Mouse (Mus musculus) spleen, postnatal 10 days (tissue): ENCODE results near the gene Pakap.
A peak's percentile ranks its signal among the peaks of the same experiment; 100 is the strongest.

Source experiments
- DNase-seq, 2 experiments: peaks; one replicate each; pipeline ENCODE4 v3.0.0; 2021 to 2022; ENCODE audit warnings: low spot score in 2 of 2

Pakap gene

DNA sequence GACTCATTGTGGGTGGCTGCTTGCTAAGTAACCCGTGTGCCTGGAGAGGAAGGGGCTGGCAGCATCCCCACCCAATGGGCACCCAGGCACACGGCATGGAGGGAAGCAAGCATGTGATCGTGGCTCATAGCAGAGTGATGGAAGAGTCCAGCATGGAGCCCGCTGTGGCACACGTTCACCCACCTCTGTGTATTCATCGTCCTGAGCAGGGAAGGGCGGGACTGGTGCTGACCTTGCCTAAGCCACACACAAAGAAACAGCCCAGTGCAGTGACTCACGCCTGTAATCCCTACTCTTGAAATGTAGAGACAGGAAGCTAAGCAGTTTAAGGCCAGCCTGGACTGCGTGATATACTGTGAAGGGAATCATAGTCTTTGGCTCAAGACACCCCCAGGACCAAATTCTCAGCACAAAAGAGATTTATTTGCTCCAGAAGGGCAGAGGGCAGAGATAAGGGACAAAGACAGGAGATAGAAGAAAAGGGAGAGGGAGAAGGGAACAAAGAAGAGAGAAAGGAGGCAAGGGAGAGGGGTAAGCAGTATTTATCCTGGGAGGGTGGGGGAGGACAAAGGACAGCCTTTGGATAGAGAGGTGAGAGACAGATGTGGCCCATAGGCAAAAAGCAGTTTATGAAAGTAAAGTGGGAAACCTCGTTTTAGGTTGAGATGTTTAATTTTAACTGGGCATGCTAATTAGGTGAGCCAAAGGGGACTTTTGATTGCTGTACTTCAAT is 230.5 kb downstream of the Pakap start:
- DNase-seq, result peak in 1 of 2 experiments; percentile 18

DNA sequence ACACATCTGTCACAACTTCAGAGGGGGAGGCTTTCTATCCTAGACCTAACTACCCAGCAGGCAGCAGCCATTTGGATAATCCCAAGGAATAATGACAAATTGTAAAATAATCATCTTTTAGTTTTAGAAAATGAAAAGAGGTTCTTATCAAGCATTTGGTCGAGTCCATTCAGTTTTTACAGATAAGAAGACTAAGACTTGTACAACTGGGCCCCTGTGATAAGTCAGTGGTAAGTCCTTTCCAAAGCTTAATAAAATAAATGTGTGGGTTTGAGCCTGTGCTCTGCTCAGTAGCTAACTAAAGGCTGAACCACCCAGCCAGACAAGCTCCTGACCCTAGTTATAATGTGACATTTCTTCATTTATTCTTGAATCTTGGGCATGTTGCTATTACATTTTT is 231.3 kb downstream of the Pakap start:
- DNase-seq, result no peak

DNA sequence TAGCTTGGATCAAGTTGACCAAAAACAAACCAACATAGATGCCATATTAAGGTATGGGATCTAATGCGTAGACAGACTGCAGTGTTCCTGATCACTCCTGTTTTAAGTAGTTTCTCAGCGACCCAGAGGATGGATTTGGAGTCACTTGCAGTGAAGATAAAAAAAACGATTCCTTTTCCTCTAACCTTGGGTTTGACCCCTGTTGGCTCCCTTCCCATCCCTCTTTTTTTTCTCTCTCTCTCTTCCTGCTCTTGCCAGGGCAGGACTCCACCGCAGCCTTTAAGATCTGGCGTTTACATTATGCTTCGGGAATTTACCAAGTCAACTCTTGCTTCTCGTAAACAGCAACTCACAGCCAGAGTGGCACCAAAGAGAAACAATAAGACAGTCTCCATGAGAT is 233.3 kb downstream of the Pakap start:
- DNase-seq, result no peak

DNA sequence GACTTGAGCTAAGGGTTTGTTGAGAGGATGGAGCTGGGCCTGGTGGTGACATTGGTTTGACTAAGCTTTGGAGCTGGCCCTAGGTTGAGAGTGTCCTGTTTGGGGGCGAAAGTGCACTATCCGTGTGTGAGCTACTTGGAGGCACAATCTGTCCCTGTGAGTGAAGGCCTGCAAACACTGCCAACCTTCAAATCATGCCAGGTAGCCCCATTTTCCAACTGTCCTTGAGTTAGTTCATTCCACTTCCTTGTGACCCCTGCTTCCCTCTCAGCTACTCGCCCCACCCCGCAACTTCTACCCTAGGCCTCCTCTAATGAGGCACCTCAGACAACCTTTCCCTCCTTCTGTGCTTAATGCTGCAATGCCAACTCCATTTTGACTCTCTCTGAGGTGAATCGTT is 234.0 kb downstream of the Pakap start:
- no peak for DNase-seq

DNA sequence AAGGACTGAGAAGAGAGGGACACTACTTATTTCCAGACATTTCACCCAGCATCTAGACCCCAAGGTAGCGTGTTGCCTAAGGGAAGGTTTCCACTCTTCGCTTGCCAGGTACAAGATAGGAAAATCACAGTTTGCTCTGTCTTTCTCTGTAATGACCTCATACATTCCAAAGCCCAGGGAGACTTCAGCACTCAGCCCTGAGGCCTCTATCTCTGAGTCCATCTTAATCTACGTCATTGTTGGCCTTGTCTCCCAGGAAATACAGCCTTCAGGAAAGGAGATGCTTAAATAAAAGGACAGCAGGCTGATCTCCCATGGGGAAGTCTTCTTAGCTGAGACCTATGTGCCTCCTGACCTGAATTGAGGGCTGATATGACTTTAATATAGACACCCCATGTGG is 234.4 kb downstream of the Pakap start:
- no peak for DNase-seq

DNA sequence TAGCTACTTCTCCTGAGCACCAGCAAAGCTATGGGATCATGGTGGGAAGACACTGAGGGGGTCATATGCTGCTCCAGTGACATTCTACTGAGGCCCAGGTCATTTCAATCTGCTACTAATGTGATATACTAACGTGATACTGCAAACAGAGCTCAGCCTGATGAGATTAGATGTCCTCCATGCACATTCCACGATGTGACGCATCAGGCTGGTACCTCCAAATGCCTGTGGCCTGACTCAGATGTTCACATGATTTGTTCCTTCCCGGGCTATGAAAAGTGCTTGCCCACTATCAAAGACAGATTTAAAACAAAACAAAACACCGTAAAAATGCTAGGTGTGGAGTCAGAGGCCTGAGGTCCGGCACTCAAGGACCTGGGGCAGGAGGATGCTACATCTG is 236.9 kb downstream of the Pakap start:
- no peak for DNase-seq

DNA sequence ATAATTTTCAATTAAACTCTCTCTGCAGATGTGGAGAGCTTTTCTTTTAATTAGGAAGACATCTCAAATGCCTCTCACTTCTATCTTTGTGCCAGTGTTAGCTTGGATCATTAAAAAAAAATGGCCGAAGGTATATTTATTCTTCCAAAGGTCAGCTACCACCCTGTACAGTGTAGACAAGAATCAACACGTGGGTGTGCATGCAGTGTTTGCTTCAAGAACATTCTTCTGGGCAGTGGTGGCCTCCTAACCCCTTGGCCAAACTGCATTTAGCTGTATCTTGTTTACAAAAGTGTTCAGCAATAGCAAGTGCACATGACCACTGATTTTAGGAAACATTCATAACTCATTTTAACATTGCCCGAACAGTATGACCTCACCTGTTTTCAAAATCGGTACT is 241.5 kb downstream of the Pakap start:
- DNase-seq, result no peak

DNA sequence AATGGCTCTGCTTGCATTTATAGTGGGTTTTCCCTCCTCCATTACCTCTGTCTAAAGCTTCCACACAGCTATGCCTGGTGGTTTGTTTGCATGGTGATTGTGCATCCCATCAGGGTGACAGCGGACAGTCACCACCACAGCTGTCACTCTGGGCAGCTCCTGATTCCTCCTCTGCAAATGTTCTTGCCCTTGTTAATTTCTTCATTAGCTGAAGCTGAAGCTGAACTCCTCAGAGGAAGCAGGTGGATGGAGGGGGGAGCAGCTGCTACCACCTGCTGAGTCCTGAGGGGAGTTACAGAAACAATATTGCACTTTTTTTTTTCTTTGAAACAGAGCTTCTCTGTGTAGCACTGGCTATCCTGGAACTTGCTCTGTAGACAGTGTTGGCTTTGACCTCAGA is 244.1 kb downstream of the Pakap start:
- DNase-seq, result no peak

DNA sequence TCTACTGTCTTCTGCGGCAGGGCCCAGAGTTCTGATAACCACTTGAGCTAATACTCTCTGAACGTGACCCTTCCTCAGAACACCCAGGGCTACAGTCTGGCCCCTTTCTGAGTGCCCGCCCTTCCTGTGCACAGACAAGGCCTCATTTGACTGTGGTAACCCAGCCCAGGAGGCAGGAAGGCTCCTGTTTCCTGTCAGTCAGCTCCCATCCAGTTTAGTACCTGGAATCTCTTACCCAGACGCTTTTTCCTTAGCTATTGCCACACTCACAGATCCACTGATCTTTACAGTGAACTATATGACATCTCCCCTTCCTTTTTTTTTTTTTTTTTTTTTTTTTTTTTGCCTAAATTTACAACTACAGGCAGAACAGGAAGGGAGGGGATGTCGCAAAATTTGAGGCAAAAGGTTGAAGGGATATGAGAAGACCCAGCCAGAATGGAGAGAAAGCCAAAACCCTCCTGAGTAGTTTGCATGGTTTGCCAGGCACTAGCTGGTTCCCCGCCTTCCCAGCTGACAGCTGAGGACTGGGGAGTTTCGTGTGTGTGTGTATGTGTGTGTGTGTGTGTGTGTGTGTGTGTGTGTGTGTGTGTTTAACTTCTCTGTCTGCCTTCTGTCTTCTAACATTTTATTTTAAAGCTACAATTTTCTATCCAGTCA is 245.1 kb downstream of the Pakap start:
- peak in 1 of 2 experiments; percentile 37 for DNase-seq

DNA sequence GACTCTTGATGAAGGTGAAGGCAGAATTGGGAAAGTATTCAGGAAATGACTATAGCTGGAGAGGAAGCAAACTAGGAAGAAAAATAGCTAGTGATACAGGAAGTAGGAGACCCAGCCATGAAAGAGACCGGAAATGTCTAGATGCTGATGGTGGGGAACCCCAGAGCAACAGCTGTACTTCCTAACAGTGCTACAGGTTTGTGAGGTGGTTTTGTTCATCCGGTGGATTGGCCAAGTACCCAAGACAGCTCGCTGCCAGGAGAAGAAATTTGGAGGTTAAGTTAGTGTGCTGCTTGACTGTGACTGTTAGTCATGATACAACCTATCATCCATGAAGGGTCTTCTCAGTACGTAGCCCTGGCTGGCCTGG is 245.6 kb downstream of the Pakap start:
- peak in 1 of 2 experiments; percentile 42 for DNase-seq

DNA sequence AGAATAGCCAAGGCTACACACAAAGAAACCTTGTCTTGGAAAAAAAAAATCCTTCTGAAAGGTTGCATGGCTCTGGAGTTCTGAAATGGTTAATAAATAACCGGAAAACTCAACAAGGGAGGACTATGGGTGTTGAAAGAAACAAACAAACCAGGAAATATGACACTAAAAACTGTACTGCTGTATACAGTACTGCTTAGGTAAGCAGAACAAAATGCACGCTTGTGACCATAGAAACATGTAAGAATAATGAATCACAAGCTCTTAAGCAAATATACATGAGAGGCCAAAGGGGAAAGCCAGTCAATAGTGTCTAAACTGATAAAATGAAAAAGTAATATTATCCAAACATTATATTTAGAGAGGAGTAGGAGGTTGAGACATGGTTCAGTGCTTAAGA is 247.4 kb downstream of the Pakap start:
- no peak for DNase-seq

DNA sequence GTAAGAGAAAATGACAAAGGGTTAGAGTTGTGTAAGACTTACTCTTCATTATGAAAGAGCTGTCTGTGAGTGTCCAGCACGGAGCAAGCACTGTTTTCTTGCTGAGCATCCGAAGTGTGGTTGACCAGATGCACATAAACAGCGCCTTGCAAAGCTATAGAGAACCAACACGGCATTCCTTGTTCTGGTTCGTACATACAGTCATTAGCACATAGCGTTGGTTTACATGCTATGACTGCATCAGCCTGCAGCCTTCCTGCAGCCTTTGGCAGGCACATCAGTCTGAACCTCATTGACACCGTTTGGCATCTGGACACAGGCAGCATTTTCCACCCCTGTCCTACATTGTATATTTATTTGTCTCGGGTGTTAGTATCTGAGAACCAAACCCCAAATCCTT is 248.2 kb downstream of the Pakap start:
- DNase-seq, result no peak

DNA sequence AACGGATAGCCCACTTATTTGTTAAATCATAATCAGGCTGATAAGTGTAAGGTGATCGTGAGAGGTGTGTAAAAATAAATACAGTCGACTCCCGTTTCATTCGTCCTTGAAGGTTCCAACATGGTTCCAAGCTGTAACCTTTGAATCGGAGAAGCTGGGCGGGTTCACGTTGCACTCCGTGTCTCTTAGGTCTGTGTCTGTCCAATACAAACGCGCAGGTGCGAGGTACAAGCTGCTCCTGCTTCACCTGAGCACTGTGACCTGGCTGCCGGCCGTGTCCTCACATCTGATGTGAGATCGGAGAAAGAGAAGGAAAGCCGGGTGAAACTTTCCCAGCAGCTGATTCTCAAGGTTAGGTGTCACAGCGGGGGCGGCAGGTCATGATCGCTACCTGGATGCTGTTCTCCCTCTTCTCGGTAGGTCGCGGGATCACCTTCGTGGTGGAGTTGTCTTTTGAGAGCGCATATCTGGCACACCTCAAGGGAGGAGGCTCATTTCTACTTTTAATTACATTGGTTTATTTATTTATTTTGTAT is 252.9 kb downstream of the Pakap start:
- DNase-seq, result no peak

DNA sequence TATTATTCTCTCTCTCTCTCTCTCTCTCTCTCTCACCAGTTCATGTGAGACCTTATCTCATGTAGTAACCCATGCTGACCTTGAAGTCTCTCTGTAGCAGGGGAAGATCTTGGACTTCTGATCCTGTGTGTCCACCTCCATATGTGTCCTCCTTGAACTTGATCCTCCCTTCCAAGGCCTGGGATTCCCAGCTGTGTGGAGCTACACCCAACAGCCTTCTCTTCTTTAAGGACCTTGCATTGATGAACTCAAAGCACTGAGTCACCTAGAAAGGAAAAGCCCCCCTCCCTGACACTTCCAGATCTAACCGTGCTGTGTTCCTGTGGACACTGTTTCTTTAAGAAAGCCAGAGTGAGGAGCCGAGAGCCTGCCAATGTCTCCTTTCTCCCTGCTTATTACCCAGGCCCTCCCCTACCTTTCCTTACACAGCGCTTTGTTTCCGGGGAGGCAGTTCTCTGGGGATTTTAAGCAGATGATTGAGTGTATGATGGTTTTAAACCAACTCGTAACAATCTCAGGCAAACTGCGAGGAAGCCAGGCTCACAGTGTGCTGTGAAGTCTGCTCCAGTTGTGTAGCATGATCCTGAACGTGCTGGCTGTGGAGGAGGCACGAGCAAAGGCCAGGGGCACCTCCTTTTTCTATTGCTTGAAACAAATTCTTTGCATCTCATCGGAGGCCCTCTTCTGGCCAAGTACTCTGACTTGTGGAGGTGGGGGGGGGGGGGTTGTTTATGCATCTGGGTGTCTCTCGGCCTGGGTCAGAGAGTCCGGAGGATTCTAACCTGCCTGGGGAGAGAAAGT is 253.8 kb downstream of the Pakap start:
- no peak for DNase-seq

DNA sequence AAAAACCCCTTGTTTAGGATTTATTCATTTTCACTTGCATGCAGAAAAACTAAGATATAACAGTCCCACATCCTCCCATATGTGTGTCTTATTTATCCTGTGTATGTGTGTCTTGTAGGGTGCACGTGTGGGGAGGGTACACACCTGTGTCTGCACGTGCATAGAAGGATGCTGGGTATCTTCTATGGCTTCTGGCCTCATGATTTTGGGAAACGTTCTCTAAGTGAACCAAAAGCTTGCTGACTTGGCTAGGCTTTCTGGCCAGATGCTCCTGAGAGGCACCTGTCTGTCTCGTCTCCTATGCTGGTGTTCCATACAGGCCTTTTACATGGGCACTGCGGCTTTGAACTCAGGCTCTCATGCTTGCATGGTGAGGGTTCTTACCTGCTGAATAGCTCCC is 254.7 kb downstream of the Pakap start:
- no peak for DNase-seq

DNA sequence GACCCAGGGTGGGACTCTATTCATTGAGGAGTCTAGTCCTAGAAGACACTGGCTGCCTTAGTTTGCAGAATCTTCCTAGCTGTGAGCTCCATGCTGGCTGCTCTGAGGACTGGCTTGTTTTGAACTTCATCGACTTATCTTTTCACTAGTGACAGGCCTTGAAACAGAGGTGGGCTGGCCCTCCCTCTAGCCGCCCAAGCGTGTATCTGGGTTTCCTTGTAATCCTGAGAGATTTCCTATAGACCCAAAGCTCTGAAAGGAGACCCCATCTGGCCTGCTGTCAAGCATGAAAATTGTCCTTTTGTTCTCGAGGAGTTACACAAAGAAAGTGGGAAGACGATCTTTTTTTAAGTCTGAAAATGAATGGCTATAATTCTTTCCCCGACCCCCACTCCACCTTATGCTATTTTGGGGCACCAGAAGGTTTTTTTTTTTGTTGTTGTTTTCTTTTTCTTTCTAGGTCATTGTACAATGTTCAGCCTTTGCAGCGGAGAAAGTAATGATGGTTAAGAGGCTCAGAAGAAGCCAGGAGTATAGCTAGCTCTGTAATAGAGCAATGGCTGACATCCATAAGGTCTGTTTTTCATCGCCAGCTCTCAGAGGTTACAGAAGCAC is 256.8 kb downstream of the Pakap start:
- no peak for DNase-seq

DNA sequence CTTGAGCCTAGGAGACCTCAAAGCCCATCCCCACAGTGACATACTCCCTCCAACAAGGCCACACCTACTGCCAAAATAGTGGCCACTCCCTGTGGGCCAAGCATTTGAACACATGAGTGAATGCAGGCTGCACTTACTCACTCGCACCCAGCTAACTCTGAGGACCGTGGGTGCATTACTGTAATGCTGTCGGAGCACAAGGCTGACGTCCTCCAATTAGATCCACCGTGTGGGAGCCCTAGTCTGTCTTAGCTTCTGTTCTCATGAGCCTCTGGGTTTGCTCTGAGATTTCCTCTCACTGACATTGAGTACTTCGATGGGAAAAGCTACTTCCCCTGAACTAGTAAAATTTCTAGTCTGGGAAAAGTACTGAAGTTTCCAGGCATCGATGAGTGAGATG is 258.3 kb downstream of the Pakap start:
- no peak for DNase-seq

DNA sequence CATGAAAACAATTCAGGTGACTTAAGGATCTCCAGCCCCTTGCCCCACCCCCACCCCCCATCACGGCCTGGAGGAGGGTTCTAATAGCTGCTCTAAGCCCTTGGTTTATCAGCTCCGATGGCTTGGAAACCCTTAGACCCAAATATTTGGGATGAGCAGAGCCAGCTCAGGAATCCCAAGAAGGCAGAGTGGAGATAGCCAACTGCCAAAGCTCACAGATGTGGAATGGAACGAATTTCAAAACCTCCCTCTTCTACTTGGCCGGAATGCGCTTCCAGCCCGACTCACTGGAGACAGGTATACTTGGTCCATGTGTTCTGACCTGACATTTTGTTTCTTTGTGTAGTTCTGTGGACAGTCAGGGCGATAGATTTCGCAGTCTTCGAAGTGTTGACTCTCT is 261.2 kb downstream of the Pakap start:
- no peak for DNase-seq

DNA sequence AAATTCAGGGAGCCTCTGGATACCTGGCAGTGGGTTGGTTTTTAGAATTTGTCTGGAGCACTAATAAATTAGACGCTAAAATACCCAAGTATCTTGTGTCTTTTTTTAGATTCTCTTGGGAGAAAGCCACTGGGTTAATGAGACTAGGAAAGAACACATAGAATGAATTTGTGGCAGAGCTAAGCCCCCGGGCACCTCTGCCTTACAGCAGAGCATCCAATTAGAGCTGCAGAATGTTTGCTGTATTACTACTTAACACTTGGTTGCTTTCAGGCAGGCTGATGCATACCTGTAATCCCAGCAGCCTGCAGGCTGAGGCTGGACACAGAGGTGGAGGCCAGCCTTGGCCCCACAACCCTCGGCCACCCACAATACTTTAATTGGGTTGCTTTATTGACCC is 261.8 kb downstream of the Pakap start:
- DNase-seq, result no peak

DNA sequence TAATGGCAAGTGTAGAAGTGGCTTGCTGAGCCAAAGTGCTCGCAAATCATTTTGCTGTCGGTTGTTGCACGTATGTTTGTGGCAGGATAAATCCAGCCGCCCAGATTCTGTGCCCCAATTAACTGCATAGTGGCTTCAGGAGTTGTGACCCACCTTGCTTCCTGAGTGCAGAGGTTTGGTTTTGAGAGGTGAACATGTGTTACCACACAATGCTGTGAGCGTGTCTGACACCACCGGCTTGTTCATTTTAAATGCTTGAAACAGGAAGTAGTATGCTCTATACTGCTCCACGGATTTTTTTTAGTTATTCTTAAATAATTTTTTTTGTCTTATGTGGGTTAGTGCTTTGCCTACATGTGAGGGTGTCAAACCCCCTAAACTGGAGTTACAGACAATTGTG is 264.3 kb downstream of the Pakap start:
- no peak for DNase-seq

DNA sequence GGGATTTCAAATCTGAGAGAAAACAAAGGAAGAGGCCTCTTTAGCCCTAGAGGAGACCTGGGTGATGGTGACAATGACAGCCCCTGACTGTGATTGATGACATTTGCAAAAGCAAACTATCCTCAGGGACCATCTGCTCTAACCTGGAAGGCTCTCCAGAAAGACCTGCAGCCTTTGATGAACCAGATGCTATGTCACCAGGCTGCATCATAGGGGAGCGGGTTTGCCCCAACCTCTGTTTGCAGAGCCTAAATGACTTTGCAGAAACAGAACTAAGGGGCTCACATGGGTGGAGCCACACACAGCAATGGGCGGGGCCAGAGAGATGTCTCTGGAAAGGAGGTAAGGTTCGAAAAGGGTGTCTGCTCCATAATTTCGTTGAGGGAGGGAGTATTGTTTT is 265.1 kb downstream of the Pakap start:
- DNase-seq, result no peak

DNA sequence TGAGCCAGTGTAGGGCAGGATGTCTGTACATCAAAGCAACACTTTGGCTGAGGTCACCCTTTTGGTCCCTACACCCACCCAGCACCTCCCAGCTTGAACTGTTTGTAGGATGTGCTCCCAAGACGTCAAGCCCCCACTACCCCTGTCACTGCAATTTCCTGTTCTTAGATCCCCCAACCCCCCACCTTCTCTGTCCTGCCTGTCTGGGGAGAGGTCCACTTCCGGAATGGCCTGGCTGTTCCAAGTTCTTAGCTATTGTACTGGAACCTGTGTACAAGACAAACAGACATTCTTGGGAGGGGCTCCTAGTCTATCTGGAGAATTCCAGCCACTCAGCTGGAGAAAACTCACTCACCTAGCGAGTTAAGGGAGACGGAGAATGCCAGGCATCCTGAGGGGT is 266.2 kb downstream of the Pakap start:
- no peak for DNase-seq
